Mouse (Mus musculus): ENCODE measurements around the gene Gm11492. TPM values are rescaled to one million over a fixed set of nuclear protein-coding genes. Genes with fewer than 3 reads are reported as not detected.

Gene Gm11492
- polyA plus RNA-seq, 1 experiment from 2014 or later = not detected

GRCm38 (mm10) chr11:87617606-87618005, 51.2 kb downstream of the Gm11492 start:
- no peak overlapping the region for H3K4me2 ChIP-seq (replicated peaks; ENCODE audit: low read depth, low read length)
- ATAC-seq (ENCODE audit: low FRiP score) (no peak), DNase-seq (ENCODE audit: low spot score) (no peak)
- no peaks in the 10 kb centered on the region for H3K9me3 ChIP-seq (ENCODE audit: control insufficient read depth, low read length)
- no peaks in the 10 kb centered on the region for H3K27me3 ChIP-seq (ENCODE audit: control insufficient read depth, insufficient read depth, low read length)
- H3K4me1 ChIP-seq (replicated peaks; ENCODE audit: control insufficient read depth, insufficient read depth, low read length) = no peaks in the 10 kb centered on the region
- no peak overlapping the region for H3K4me3 ChIP-seq (ENCODE audit: low read depth, low read length)
- peaks cover 32% of the 10 kb centered on the region for H3K36me3 ChIP-seq (ENCODE audit: control insufficient read depth, insufficient read depth, low read length)
- 95% methylated on average over 19 of the region's 32 CpGs for WGBS
- H3K9ac ChIP-seq (ENCODE audit: low read depth, low read length) = no peak overlapping the region
- no peak overlapping the region for H3K27ac ChIP-seq (ENCODE audit: low read depth, low read length)

Other genes with a start within 250 kb of the Gm11492 start
- gene Ppm1e, start 207.6 kb upstream of the Gm11492 start, polyA plus RNA-seq (2014; fragmentation: Nextera tagmentation; extraction: Ambion mirVana) = 15.1 and 15.7 TPM in 2 replicates
- gene Rad51c, start 161.7 kb upstream of the Gm11492 start, polyA plus RNA-seq (2014; fragmentation: Nextera tagmentation; extraction: Ambion mirVana) = 12.2 and 13.1 TPM in 2 replicates
- 0.35 TPM in 1 of 2 replicates, not detected in the other for gene Tex14, start 161.6 kb upstream of the Gm11492 start, polyA plus RNA-seq (2014; fragmentation: Nextera tagmentation; extraction: Ambion mirVana)
- gene Sept4, start 2.2 kb downstream of the Gm11492 start, polyA plus RNA-seq (2014; fragmentation: Nextera tagmentation; extraction: Ambion mirVana) = 9.0 and 11.6 TPM in 2 replicates
- 63.2 and 77.0 TPM in 2 replicates for gene Mtmr4, start 25.5 kb downstream of the Gm11492 start, polyA plus RNA-seq (2014; fragmentation: Nextera tagmentation; extraction: Ambion mirVana)
- 0.14 and 0.39 TPM in 2 replicates for gene Hsf5, start 50.5 kb downstream of the Gm11492 start, polyA plus RNA-seq (2014; fragmentation: Nextera tagmentation; extraction: Ambion mirVana)
- gene Rnf43, start 96.1 kb downstream of the Gm11492 start, polyA plus RNA-seq (2014; fragmentation: Nextera tagmentation; extraction: Ambion mirVana) = 1.1 and 1.5 TPM in 2 replicates
- gene Supt4a, start 170.9 kb downstream of the Gm11492 start, polyA plus RNA-seq (2014; fragmentation: Nextera tagmentation; extraction: Ambion mirVana) = 162 and 169 TPM in 2 replicates
- 6.4 and 10.0 TPM in 2 replicates for gene Tspoap1, start 193.9 kb downstream of the Gm11492 start, polyA plus RNA-seq (2014; fragmentation: Nextera tagmentation; extraction: Ambion mirVana)
- 2.8 and 5.3 TPM in 2 replicates for gene Mpo, start 226.9 kb downstream of the Gm11492 start, polyA plus RNA-seq (2014; fragmentation: Nextera tagmentation; extraction: Ambion mirVana)

Measured in hindbrain, embryonic 11.5 days (tissue).